Mouse (Mus musculus) large intestine, adult 2 months (tissue): ENCODE results near the gene Cdk18. TPM values are rescaled to one million over a fixed set of nuclear protein-coding genes. Genes with fewer than 3 reads are reported as not detected.
A peak's percentile ranks its signal among the peaks of the same experiment; 100 is the strongest.

Source experiments
- DNase-seq: peaks from one replicate; pipeline ENCODE4 v3.0.0-alpha.2; 2012; ENCODE audit warnings: low read depth, low spot score
- whole genome bisulfite sequencing: fragments of 180-500 bp; shearing (Covaris S2); methylation state at CpG from one replicate; pipeline ENCODE4 v1.1.7; 2018; 5-methylcytosine and 5-hydroxymethylcytosine counted together
- polyA plus RNA-seq: library from polyadenylated mRNA; depleted of rRNA; stranded (reverse); fragments of >200 nt; gene quantifications from 2 replicates; pipeline ENCODE4 v1.2.3, GENCODE M21; 2012

Cdk18 gene
- polyA plus RNA-seq, 1 experiment: 63.6 TPM

- WGBS: 83% methylated on average over 9 of the region's 9 CpGs
- DNase-seq: no peak
These were observed 16.0 kb downstream of the Cdk18 start for GRCm38 (mm10) chr1:132123420-132124014.

- DNase-seq: no peak
- 80% methylated on average over 6 of the region's 6 CpGs for WGBS
These were observed 17.6 kb downstream of the Cdk18 start for GRCm38 (mm10) chr1:132121895-132122294.

GRCm38 (mm10) chr1:132121236-132121635, 18.2 kb downstream of the Cdk18 start:
- 22% methylated on average over 6 of the region's 6 CpGs for WGBS
- DNase-seq: peak; percentile 70

GRCm38 (mm10) chr1:132116606-132117005, 22.9 kb downstream of the Cdk18 start:
- DNase-seq: no peak
- WGBS: 46% methylated on average over 18 of the region's 18 CpGs

GRCm38 (mm10) chr1:132113098-132113497, 26.4 kb downstream of the Cdk18 start:
- 34% methylated on average over 3 of the region's 3 CpGs for WGBS
- no peak for DNase-seq

GRCm38 (mm10) chr1:132112426-132112825, 27.1 kb downstream of the Cdk18 start:
- 69% methylated on average over 8 of the region's 8 CpGs for WGBS
- no peak for DNase-seq

- DNase-seq: no peak
- 58% methylated on average over 1 of the region's 1 CpGs for WGBS
These were observed 28.1 kb downstream of the Cdk18 start for GRCm38 (mm10) chr1:132111411-132111810.

- DNase-seq: no peak
- 36% methylated on average over 2 of the region's 2 CpGs for WGBS
These were observed 30.1 kb downstream of the Cdk18 start for GRCm38 (mm10) chr1:132109368-132109767.

- no peak for DNase-seq
- WGBS: 64% methylated on average over 14 of the region's 14 CpGs
These were observed 35.1 kb downstream of the Cdk18 start for GRCm38 (mm10) chr1:132104353-132104752.

GRCm38 (mm10) chr1:132101953-132102697, 37.4 kb downstream of the Cdk18 start:
- 71% methylated on average over 6 of the region's 6 CpGs for WGBS
- DNase-seq: no peak

- 83% methylated on average over 4 of the region's 4 CpGs for WGBS
- no peak for DNase-seq
These were observed 39.7 kb downstream of the Cdk18 start for GRCm38 (mm10) chr1:132099775-132100174.

- WGBS: 45% methylated on average over 4 of the region's 4 CpGs
- no peak for DNase-seq
These were observed 40.5 kb downstream of the Cdk18 start for GRCm38 (mm10) chr1:132099016-132099415.

GRCm38 (mm10) chr1:132098076-132098475, 41.4 kb downstream of the Cdk18 start:
- no peak for DNase-seq
- WGBS: 33% methylated on average over 1 of the region's 1 CpGs

GRCm38 (mm10) chr1:132095356-132096004, 44.0 kb downstream of the Cdk18 start:
- 27% methylated on average over 11 of the region's 11 CpGs for WGBS
- no peak for DNase-seq

- DNase-seq: no peak
- WGBS: 94% methylated on average over 4 of the region's 4 CpGs
These were observed 46.2 kb downstream of the Cdk18 start for GRCm38 (mm10) chr1:132093269-132093668.

- no peak for DNase-seq
- WGBS: 75% methylated on average over 4 of the region's 4 CpGs
These were observed 49.2 kb downstream of the Cdk18 start for GRCm38 (mm10) chr1:132090266-132090665.

- 39% methylated on average over 6 of the region's 6 CpGs for WGBS
- DNase-seq: no peak
These were observed 49.7 kb downstream of the Cdk18 start for GRCm38 (mm10) chr1:132089767-132090166.

- no peak for DNase-seq
- WGBS: 84% methylated on average over 5 of the region's 5 CpGs
These were observed 51.3 kb downstream of the Cdk18 start for GRCm38 (mm10) chr1:132088181-132088671.

- WGBS: 15% methylated on average over 7 of the region's 7 CpGs
- DNase-seq: peak; percentile 77
These were observed 54.1 kb downstream of the Cdk18 start for GRCm38 (mm10) chr1:132085181-132086049.

- 96% methylated on average over 2 of the region's 2 CpGs for WGBS
- no peak for DNase-seq
These were observed 61.1 kb downstream of the Cdk18 start for GRCm38 (mm10) chr1:132078413-132078812.
